Mouse (Mus musculus): ENCODE results near the gene Grm4.

The Grm4 gene

GRCm38 (mm10) chr17:27532095-27532494 is 10.9 kb upstream of the Grm4 start:
- no peak for TF ChIP-seq GATA4 (IDR thresholded peaks at IDR 0.05; ENCODE audit: insufficient replicate concordance, low read length)

GRCm38 (mm10) chr17:27528767-27529166 is 7.6 kb upstream of the Grm4 start:
- no peak for TF ChIP-seq GATA4 (IDR thresholded peaks at IDR 0.05; ENCODE audit: insufficient replicate concordance, low read length)

GRCm38 (mm10) chr17:27528030-27528429 is 6.8 kb upstream of the Grm4 start:
- no peak for TF ChIP-seq GATA4 (IDR thresholded peaks at IDR 0.05; ENCODE audit: insufficient replicate concordance, low read length)

GRCm38 (mm10) chr17:27527188-27527587 is 6.0 kb upstream of the Grm4 start:
- TF ChIP-seq GATA4 (IDR thresholded peaks at IDR 0.05; ENCODE audit: insufficient replicate concordance, low read length) = no peak

GRCm38 (mm10) chr17:27523121-27523520 is 1.9 kb upstream of the Grm4 start:
- TF ChIP-seq GATA4 (IDR thresholded peaks at IDR 0.05; ENCODE audit: insufficient replicate concordance, low read length) = no peak

- no peak for TF ChIP-seq GATA4 (IDR thresholded peaks at IDR 0.05; ENCODE audit: insufficient replicate concordance, low read length)
Observed at GRCm38 (mm10) chr17:27520557-27520956, 646 bp downstream of the Grm4 start.

- TF ChIP-seq GATA4 (IDR thresholded peaks at IDR 0.05; ENCODE audit: insufficient replicate concordance, low read length) = no peak
Observed at GRCm38 (mm10) chr17:27518700-27519595, 2.3 kb downstream of the Grm4 start.

GRCm38 (mm10) chr17:27518296-27518695 is 2.9 kb downstream of the Grm4 start:
- TF ChIP-seq GATA4 (IDR thresholded peaks at IDR 0.05; ENCODE audit: insufficient replicate concordance, low read length) = no peak

- TF ChIP-seq GATA4 (IDR thresholded peaks at IDR 0.05; ENCODE audit: insufficient replicate concordance, low read length) = no peak
Observed at GRCm38 (mm10) chr17:27513916-27514762, 7.1 kb downstream of the Grm4 start.

GRCm38 (mm10) chr17:27513279-27513915 is 7.8 kb downstream of the Grm4 start:
- no peak for TF ChIP-seq GATA4 (IDR thresholded peaks at IDR 0.05; ENCODE audit: insufficient replicate concordance, low read length)

- TF ChIP-seq GATA4 (IDR thresholded peaks at IDR 0.05; ENCODE audit: insufficient replicate concordance, low read length) = no peak
Observed at GRCm38 (mm10) chr17:27512619-27513161, 8.5 kb downstream of the Grm4 start.

GRCm38 (mm10) chr17:27511865-27512618 is 9.2 kb downstream of the Grm4 start:
- no peak for TF ChIP-seq GATA4 (IDR thresholded peaks at IDR 0.05; ENCODE audit: insufficient replicate concordance, low read length)

GRCm38 (mm10) chr17:27511125-27511735 is 10.0 kb downstream of the Grm4 start:
- TF ChIP-seq GATA4 (IDR thresholded peaks at IDR 0.05; ENCODE audit: insufficient replicate concordance, low read length) = no peak

Data from liver, adult (tissue).